Mouse (Mus musculus) neural tube, embryonic 15.5 days (tissue): ENCODE results near the gene Ccdc63. TPM values are rescaled to one million over a fixed set of nuclear protein-coding genes. Genes with fewer than 3 reads are reported as not detected.

Source experiments
- ATAC-seq: fragments of 200-750 bp; cut with Nextera tagmentation; 2 replicates; pipeline ENCODE4 v1.8.0; 2017; ENCODE audit warnings: mild to moderate bottlenecking, moderate TSS enrichment, moderate library complexity; ENCODE audit not compliant: low FRiP score
- H3K27ac ChIP-seq: fragments of 300-500 bp; sonication (generic); replicated peaks from 2 replicates; pipeline ENCODE4 v1.5.1; 2015; ENCODE audit warnings: mild to moderate bottlenecking, inconsistent platforms
- H3K27me3 ChIP-seq: fragments of 300-500 bp; sonication (generic); replicated peaks from 2 replicates; pipeline ENCODE4 v1.6.1; 2015; ENCODE audit warnings: inconsistent platforms
- H3K36me3 ChIP-seq: fragments of 300-500 bp; sonication (generic); 2 replicates; pipeline ENCODE4 v1.6.1; 2015; ENCODE audit warnings: inconsistent platforms
- H3K4me1 ChIP-seq: fragments of 300-500 bp; sonication (generic); 2 replicates; pipeline ENCODE4 v1.6.1; 2015; ENCODE audit warnings: inconsistent platforms
- H3K4me2 ChIP-seq: fragments of 300-500 bp; sonication (generic); 2 replicates; pipeline ENCODE4 v1.6.1; 2015; ENCODE audit warnings: inconsistent platforms, mild to moderate bottlenecking, moderate library complexity
- H3K4me3 ChIP-seq: fragments of 300-500 bp; sonication (generic); replicated peaks from 2 replicates; pipeline ENCODE4 v1.5.1; 2015; ENCODE audit warnings: mild to moderate bottlenecking, inconsistent platforms
- H3K9ac ChIP-seq: fragments of 300-500 bp; sonication (generic); replicated peaks from 2 replicates; pipeline ENCODE4 v1.6.1; 2015; ENCODE audit warnings: mild to moderate bottlenecking, inconsistent platforms
- H3K9me3 ChIP-seq: fragments of 300-500 bp; sonication (generic); replicated peaks from 2 replicates; pipeline ENCODE4 v1.6.1; 2016; ENCODE audit warnings: inconsistent platforms
- WGBS: fragments of 180-500 bp; shearing (Covaris S2); methylation state at CpG from one replicate; pipeline ENCODE4 v1.1.7; 2015; ENCODE audit warnings: mixed read lengths; 5-methylcytosine and 5-hydroxymethylcytosine counted together
- polyA plus RNA-seq: library from polyadenylated mRNA; unstranded; fragments of >200 nt; fragmentation: Nextera tagmentation; extraction: Ambion mirVana; gene quantifications from 2 replicates; pipeline ENCODE4 v1.2.1, GENCODE M21; 2015

Ccdc63 gene
- polyA plus RNA-seq, 1 experiment from 2014 or later: 0.44 TPM

- H3K9me3 ChIP-seq: no peaks in the 10 kb centered on the region
- H3K4me3 ChIP-seq: no peak overlapping the region
- WGBS: 90% methylated on average over 9 of the region's 9 CpGs
- peaks cover 18% of the 10 kb centered on the region for H3K4me1 ChIP-seq
- H3K4me2 ChIP-seq: no peak overlapping the region
- peaks cover 13% of the 10 kb centered on the region; the same call in 1 of the 2 replicates for H3K27me3 ChIP-seq
- H3K36me3 ChIP-seq: no peaks in the 10 kb centered on the region
- ATAC-seq: no peak
- no peak overlapping the region for H3K27ac ChIP-seq
- H3K9ac ChIP-seq: no peak overlapping the region
Measured at GRCm38 (mm10) chr5:122133050-122133389, 7.6 kb downstream of the Ccdc63 start.

GRCm38 (mm10) chr5:122132167-122133049 is 8.2 kb downstream of the Ccdc63 start:
- H3K4me3 ChIP-seq: peak overlapping the region; percentile 35
- no peaks in the 10 kb centered on the region for H3K9me3 ChIP-seq
- peak overlapping the region; percentile 75 for H3K4me2 ChIP-seq
- H3K9ac ChIP-seq: peak overlapping the region; percentile 26; the same call in 1 of the 2 replicates
- H3K4me1 ChIP-seq: peaks cover 18% of the 10 kb centered on the region
- H3K27me3 ChIP-seq: peaks cover 13% of the 10 kb centered on the region; the same call in 1 of the 2 replicates
- H3K27ac ChIP-seq: no peak overlapping the region
- WGBS: 24% methylated on average over 26 of the region's 26 CpGs
- no peaks in the 10 kb centered on the region for H3K36me3 ChIP-seq
- no peak for ATAC-seq

- H3K27me3 ChIP-seq: peaks cover 13% of the 10 kb centered on the region; the same call in 1 of the 2 replicates
- 10% methylated on average over 34 of the region's 34 CpGs for WGBS
Measured at GRCm38 (mm10) chr5:122131076-122132051, 9.3 kb downstream of the Ccdc63 start.

GRCm38 (mm10) chr5:122130341-122130998 is 10.2 kb downstream of the Ccdc63 start:
- H3K27ac ChIP-seq: no peak overlapping the region
- no peak overlapping the region for H3K9ac ChIP-seq
- H3K9me3 ChIP-seq: no peaks in the 10 kb centered on the region
- peaks cover 13% of the 10 kb centered on the region; the same call in 1 of the 2 replicates for H3K27me3 ChIP-seq
- H3K4me1 ChIP-seq: peaks cover 18% of the 10 kb centered on the region
- ATAC-seq: no peak
- 81% methylated on average over 11 of the region's 11 CpGs for WGBS
- H3K4me2 ChIP-seq: no peak overlapping the region
- no peak overlapping the region for H3K4me3 ChIP-seq
- H3K36me3 ChIP-seq: no peaks in the 10 kb centered on the region

More at GRCm38 (mm10) chr5:122131076-122132051, 9.3 kb downstream of the Ccdc63 start:
- peak; percentile 19; the same call in 1 of the 2 replicates for ATAC-seq
- Histone ChIP-seq H3K4me3 (peak overlapping the region; percentile 35), H3K27ac (no peak overlapping the region), H3K9ac (peak overlapping the region; percentile 26; the same call in 1 of the 2 replicates), H3K36me3 (no peaks in the 10 kb centered on the region), H3K4me2 (peak overlapping the region; percentile 75), H3K4me1 (peaks cover 18% of the 10 kb centered on the region), H3K9me3 (no peaks in the 10 kb centered on the region)

GRCm38 (mm10) chr5:122129068-122129655 is 11.5 kb downstream of the Ccdc63 start:
- H3K27me3 ChIP-seq: peaks cover 13% of the 10 kb centered on the region; the same call in 1 of the 2 replicates
- H3K9ac ChIP-seq: peak overlapping the region; percentile 14; the same call in 1 of the 2 replicates
- H3K4me1 ChIP-seq: peaks cover 18% of the 10 kb centered on the region
- peak overlapping the region; percentile 29; the same call in 1 of the 2 replicates for H3K4me2 ChIP-seq
- ATAC-seq: peak; percentile 61; the same call in 1 of the 2 replicates
- no peak overlapping the region for H3K27ac ChIP-seq
- no peaks in the 10 kb centered on the region for H3K36me3 ChIP-seq
- no peaks in the 10 kb centered on the region for H3K9me3 ChIP-seq
- WGBS: 33% methylated on average over 16 of the region's 16 CpGs
- H3K4me3 ChIP-seq: no peak overlapping the region

- no peak for ATAC-seq
- WGBS: 79% methylated on average over 8 of the region's 8 CpGs
Measured at GRCm38 (mm10) chr5:122125211-122125760, 15.3 kb downstream of the Ccdc63 start.

GRCm38 (mm10) chr5:122116243-122116642 is 24.4 kb downstream of the Ccdc63 start:
- H3K27me3 ChIP-seq: no peaks in the 10 kb centered on the region
- H3K9me3 ChIP-seq: no peaks in the 10 kb centered on the region
- ATAC-seq: no peak
- no peak overlapping the region for H3K9ac ChIP-seq
- no peak overlapping the region for H3K27ac ChIP-seq
- H3K4me1 ChIP-seq: no peaks in the 10 kb centered on the region
- no peaks in the 10 kb centered on the region for H3K36me3 ChIP-seq
- H3K4me3 ChIP-seq: no peak overlapping the region
- no peak overlapping the region for H3K4me2 ChIP-seq
- WGBS: 84% methylated on average over 6 of the region's 6 CpGs

More at GRCm38 (mm10) chr5:122125211-122125760, 15.3 kb downstream of the Ccdc63 start:
- H3K4me1 ChIP-seq: peaks cover 5% of the 10 kb centered on the region
- no peak overlapping the region for H3K27ac ChIP-seq
- no peaks in the 10 kb centered on the region for H3K9me3 ChIP-seq
- H3K27me3 ChIP-seq: 0 out of 2 replicates have a peak, but pooled peaks cover 4% of the 10 kb centered on the region
- H3K4me3 ChIP-seq: no peak overlapping the region
- H3K4me2 ChIP-seq: no peak overlapping the region
- H3K36me3 ChIP-seq: no peaks in the 10 kb centered on the region
- H3K9ac ChIP-seq: no peak overlapping the region

- ATAC-seq: no peak
- Histone ChIP-seq H3K4me2 (no peak overlapping the region), H3K9me3 (no peaks in the 10 kb centered on the region), H3K27me3 (no peaks in the 10 kb centered on the region), H3K36me3 (no peaks in the 10 kb centered on the region), H3K4me1 (no peaks in the 10 kb centered on the region), H3K4me3 (no peak overlapping the region), H3K9ac (no peak overlapping the region), H3K27ac (no peak overlapping the region)
- WGBS: 98% methylated on average over 9 of the region's 9 CpGs
Measured at GRCm38 (mm10) chr5:122115266-122115763, 25.3 kb downstream of the Ccdc63 start.

GRCm38 (mm10) chr5:122114176-122114575 is 26.4 kb downstream of the Ccdc63 start:
- H3K27me3 ChIP-seq: no peaks in the 10 kb centered on the region
- H3K4me3 ChIP-seq: no peak overlapping the region
- no peak for ATAC-seq
- H3K27ac ChIP-seq: no peak overlapping the region
- WGBS: 0% methylated on average over 2 of the region's 2 CpGs
- H3K9me3 ChIP-seq: no peaks in the 10 kb centered on the region
- no peak overlapping the region for H3K4me2 ChIP-seq
- no peak overlapping the region for H3K9ac ChIP-seq
- no peaks in the 10 kb centered on the region for H3K4me1 ChIP-seq
- no peaks in the 10 kb centered on the region for H3K36me3 ChIP-seq

GRCm38 (mm10) chr5:122113450-122113849 is 27.2 kb downstream of the Ccdc63 start:
- 77% methylated on average over 7 of the region's 7 CpGs for WGBS
- no peak overlapping the region for H3K4me2 ChIP-seq
- no peak for ATAC-seq
- H3K9ac ChIP-seq: no peak overlapping the region
- H3K27ac ChIP-seq: no peak overlapping the region
- H3K4me3 ChIP-seq: no peak overlapping the region
- no peaks in the 10 kb centered on the region for H3K27me3 ChIP-seq
- no peaks in the 10 kb centered on the region for H3K9me3 ChIP-seq
- no peaks in the 10 kb centered on the region for H3K36me3 ChIP-seq
- H3K4me1 ChIP-seq: no peaks in the 10 kb centered on the region
